Mouse (Mus musculus) brain, embryonic 18.5 days (tissue): ENCODE measurements around the gene Ranbp6.

Experiments used
- DNase-seq: peaks from one replicate; pipeline ENCODE4 v3.0.0-alpha.2; 2012; ENCODE audit warnings: low read depth, low spot score

The Ranbp6 gene

GRCm38 (mm10) chr19:29812581-29813460, at the start of gene Ranbp6:
Ranbp6 (minus strand) TSS chr19:29812974.
- peak; percentile 72 for DNase-seq

- no peak for DNase-seq
Measured at GRCm38 (mm10) chr19:29860816-29861215, 48.0 kb upstream of the Ranbp6 start.

- no peak for DNase-seq
Measured at GRCm38 (mm10) chr19:29857267-29857666, 44.5 kb upstream of the Ranbp6 start.

- DNase-seq = no peak
Measured at GRCm38 (mm10) chr19:29853711-29854110, 40.9 kb upstream of the Ranbp6 start.

GRCm38 (mm10) chr19:29851036-29851690, 38.4 kb upstream of the Ranbp6 start:
- no peak for DNase-seq

DNA sequence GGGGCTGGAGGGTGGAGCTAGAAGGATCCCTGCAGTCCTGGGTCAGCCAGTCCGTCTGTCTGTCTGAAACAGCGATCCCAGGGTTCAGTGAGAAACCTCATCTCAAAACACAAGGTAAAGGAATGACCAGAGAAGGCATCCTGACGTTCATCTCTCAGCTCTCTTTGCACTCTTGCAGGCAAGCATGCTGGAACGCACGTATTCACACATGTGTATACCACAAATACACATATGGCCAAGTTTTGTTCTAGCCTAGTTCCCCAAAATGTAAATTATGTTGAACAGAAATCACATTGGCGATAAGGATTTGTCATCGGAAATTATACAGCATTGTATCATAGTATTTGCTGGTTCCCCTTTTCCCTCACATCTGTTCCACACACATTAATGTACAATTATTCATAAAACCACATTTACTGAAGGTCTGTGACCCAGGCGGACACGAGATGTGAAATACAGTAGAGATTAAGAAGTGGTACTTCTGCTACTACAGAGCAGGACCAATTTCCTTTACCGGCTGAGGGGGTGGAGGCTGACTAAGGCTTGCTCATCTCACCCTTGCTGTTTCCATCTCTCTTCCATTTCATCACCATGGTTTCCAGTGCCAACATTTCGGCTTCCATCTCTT, 37.3 kb upstream of the Ranbp6 start:
- no peak for DNase-seq

DNA sequence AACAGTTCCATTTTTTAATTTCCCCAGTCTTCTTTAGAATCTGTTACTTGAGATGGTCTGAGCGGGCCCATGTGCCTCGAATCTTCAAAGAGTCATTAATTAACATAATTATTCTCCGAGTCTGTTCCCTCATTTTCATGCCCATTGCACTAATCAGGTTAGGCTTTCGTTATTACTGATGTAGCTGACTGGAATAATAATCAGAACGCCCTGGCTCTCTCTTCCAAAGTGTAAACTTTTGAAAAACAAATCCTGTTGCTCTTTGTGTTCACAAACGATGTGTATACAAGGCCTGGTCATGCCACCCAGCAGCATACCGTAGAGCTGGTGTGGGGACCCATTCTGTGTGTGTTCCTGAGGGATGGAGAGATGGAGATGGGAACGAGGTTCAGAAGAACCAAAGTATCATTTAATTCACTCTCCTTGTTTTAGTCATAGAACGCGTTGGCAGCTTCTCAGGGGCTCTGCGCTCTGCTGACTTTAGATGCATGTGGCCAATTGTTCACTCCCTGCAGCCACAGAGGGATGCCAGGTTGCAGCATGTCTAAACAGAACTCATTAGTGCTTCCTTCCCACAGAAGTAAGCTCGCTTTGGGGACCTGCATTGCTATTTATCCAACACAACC, 31.4 kb upstream of the Ranbp6 start:
- peak; percentile 30 for DNase-seq

- DNase-seq = no peak
Measured at GRCm38 (mm10) chr19:29843641-29844035, 30.9 kb upstream of the Ranbp6 start.

DNA sequence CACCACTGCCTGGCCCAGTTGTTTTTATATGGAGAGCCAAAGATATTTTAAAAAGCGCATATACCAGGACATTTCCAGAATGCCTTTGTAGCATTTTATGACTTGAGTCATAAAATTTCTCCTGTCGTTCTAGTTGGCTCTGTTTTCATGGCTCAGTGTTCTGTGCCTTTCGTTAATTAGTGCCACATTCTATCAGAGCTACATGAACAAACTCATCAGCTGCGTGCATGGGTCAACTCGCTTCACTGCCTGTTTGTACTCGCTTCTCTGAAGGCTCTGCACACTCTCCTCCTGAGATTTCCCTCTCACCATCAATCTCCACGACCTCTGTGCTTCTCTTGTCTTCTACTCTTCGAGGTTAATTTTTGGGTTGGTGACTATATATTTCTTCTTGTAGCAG, 30.2 kb upstream of the Ranbp6 start:
- no peak for DNase-seq

- peak; percentile 36 for DNase-seq
Measured at GRCm38 (mm10) chr19:29840642-29841041, 27.9 kb upstream of the Ranbp6 start.

DNA sequence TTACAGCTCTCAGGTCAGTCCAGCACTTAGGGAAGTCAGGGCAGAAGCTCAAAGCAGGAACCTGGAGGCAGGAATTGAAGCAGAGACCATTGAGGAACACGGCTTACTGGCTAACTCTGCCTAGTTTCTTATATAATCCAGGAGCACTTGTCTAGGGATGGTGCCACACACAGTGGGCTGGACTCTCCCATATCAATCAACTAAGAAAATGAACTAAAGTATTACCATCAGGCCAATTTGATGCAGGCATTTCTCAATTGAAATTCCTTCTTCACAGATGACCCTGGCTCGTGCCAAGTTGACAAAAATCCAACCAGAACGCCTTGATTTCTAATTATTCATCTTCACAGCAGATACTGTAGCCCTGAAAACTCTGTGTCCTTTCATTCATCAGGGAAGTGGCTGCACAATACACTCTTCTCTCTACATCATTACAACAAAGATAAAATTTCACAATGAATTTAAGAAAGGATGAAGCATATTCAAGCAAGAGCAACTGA, 25.9 kb upstream of the Ranbp6 start:
- DNase-seq = no peak

GRCm38 (mm10) chr19:29838171-29838570, 25.4 kb upstream of the Ranbp6 start:
- DNase-seq = no peak

DNA sequence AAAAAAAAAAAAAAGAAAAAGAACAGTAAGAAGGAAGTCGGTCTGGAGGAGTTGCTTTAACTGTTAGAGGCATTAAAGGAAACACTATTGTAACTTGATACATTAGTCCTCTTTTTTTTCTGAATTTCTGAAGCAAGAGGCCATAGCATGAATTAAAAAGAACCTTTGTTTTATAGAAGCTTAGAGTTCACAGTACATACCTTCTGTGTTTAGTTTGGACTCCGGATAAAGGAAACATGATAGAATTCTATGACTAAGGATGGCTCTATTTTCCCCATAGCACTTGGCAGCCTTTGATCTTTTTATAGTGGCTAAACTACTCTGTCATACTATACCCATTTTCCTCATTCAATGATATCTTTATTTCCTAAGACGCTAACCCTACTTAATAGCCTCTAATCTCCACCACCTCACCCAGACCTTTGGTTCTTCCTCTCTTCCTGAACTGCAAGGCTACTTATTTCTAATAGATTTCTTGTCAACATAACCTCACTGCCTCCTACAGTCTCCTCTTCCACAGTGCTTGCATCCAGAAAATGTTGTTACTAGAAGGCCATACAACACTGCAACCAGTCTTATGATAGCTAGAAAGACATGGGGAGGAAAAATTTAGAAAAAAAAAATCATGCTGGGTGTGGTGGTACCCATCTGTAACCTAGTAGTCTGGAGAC, 22.7 kb upstream of the Ranbp6 start:
- no peak for DNase-seq

DNA sequence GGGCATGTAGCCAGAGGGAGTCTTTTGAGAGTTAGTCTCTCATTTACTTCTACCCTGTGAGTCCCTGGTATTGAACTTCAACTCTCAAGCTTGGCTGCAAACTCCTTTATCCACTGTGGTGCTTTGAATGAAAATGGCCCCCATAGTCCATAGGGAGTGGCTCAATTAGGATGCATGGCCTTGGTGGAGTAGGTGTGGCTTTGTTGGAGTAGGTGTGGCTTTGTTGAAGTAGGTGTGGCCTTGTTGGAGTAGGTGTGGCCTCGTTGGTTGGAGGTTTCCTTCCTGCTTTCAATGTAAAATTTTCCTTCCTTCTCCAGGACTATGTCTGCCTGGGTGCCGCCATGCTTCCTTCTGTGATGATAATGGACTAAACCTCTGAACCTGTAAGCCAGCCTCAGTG, 18.1 kb upstream of the Ranbp6 start:
- DNase-seq = no peak

GRCm38 (mm10) chr19:29828558-29828957, 15.8 kb upstream of the Ranbp6 start:
- no peak for DNase-seq

DNA sequence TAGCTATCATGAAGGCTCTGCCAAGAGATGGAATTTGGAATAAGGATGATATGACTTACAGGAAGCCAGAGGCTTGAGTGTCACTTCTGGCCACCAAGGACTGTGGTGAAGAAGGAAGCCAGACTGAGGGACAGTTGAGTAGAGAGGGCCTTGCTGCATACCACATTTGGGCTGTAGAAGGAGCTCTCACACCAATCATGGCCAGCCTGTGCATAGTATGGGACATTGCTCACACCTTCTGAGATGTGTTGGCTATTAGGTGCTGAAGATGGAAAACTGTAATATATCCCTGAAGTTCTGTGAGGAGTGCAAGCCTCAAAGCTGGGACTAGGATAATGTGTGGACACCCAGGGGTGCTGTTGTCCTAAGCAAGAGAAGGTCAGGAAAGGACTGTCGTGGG, 13.9 kb upstream of the Ranbp6 start:
- DNase-seq = no peak

DNA sequence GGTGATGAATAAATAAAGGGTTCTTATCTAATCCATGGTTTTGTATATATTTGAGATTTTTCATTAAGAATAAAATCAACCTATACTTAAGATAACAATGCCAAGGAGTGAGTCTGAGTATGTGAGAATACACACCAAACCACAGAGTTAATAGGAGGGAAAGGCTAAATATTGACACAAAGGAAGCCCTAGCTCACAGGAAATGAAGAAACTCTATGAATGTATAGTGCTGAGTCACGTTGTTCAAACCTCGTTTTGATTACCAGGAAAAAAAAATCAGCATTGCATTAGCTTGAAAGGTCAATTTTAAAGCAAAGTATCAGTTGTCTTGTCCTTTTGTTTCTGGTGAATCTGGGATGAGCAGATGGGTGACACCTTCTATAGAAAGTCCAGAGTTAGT, 12.2 kb upstream of the Ranbp6 start:
- no peak for DNase-seq

- DNase-seq = no peak
Measured at GRCm38 (mm10) chr19:29824034-29824700, 11.4 kb upstream of the Ranbp6 start.

DNA sequence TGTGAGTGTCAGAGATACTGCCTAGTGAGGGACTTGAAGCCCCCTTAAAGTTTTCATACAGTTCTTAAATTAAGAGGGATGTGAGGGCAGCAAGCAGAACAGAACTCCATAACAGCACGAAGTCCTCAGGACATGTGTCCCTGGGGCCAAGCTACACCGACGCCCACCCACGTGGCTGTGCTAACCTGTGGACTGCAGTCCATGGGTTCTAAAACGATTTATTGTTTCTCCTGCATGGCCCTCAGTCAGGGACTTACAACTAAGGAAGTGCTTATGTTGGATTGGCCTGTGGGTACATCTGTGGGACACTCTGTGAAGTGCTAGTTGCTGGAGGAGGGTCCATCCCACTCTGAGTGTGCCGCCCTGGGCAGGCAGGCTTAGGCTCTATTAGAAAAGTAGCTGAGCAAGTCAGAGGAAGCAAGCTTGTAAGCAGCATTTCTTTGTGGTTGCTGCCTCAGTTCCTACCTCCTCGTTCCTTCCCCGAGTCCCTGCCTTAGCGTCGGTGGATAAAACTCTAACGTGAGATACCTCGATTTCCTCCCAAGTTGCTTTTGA, 10.8 kb upstream of the Ranbp6 start:
- no peak for DNase-seq

DNA sequence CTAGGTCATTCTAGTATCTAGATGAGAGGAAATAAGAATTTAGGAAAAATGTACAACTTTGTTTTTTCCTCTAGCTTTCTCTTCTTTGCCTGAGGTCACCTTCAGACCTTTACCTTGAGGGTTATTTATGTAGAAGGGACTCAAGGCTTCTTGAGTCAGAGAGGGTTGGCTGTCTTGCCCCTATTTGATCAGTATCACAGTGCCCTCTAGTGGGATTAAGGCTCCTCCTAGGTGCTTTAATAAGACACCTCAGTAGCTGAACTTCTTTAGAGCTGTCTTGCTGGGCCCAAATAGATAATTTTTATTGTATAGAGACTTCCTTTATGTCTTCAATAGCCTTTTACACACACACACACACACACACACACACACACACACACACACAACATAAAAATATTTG, 8.2 kb upstream of the Ranbp6 start:
- no peak for DNase-seq

DNA sequence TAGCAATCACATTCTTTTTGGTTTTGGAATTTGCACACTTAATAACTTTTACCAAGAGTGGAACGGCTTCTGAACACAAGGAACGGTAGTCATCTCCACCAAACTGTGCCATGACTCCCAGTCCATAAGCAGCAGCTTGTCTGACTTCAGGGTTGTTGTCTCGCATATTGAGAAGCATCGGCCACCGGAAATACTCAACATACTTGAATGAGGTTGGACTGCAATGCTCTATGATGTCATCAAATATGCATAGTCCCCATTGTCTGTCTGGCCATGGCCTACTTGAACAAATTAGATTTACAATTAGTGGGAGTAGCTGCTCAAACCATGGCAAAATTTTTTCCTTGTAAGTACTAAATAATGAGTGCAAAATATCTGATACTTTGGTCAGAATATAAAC, 2.8 kb downstream of the Ranbp6 start:
- DNase-seq = no peak
